12 mouse cellular contexts compared by ENCODE assay signal in the genomic region with DNA sequence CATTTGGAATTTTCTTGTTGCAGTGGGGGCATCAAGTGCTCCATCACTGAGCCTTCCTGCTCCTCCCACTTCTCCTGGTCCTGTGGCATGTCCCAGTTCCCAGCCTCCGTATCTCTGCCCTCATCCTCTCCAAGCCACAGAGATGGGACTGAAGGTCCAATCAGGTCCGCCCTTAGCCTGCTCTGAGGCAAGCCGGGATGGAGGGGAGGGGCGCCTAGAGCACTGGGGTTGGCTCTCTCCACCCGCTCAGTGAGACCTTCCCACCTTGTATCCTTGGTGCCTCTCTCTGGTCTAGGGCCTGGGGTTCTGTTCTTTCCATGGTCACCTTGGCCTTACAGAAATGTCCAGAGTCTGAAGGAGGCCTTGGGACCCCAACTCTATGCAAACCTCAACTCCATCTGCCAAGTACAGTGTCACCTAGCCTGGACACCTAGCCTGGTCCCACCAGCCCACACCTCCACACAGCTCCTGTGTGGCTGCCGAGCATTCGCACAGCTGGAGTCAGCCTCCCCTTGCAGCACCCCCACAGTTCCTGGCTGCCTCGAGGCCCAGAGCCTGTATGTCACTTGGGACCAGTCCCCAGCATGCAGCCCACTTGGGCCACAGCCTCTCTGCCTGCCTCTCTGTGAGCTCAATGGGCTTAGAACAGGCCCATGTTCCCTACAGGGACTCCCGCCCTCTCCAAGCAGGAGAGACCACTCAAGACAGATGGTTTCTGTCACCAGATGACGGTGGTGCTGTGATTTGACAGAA. TPM values are rescaled to one million over a fixed set of nuclear protein-coding genes. Genes with fewer than 3 reads are reported as not detected.
DNase-seq lines count a peak whose midpoint lies in the region; ATAC-seq and TF ChIP-seq lines count a peak whose summit lies in the region.
"Had no signal": no experiment of that assay in that cellular context is flagged by ENCODE, and none has a peak within 500 bp of the region (broad histone marks: within the 10 kb centered on the region; RNA-seq: fewer than 3 reads in every experiment).

No protein-coding gene starts in this region.

- intact Hi-C loops in gastrocnemius, adult 2 months (cut with DNase I), result no loop called here

- H3K27ac ChIP-seq in gastrocnemius, adult 2 months, result no peak overlapping the region
- no peak overlapping the region for H3K27ac ChIP-seq in layer of hippocampus, adult 2 months
- H3K27ac ChIP-seq: hindbrain, embryonic 15.5 days; liver, embryonic 13.5 days; midbrain, embryonic 10.5 days; neural tube, embryonic 12.5 days had no signal

- peak; percentile 15 for DNase-seq in gastrocnemius, adult 2 months
- DNase-seq in gastrocnemius, adult 18-20 months (ENCODE audit: low spot score), result no peak
- peak; percentile 1 for DNase-seq in layer of hippocampus, adult 9-11 months
- no peak for DNase-seq in layer of hippocampus, adult 2 months (ENCODE audit: low spot score in 2 of 2)
- DNase-seq in thymus, postnatal 4 days, result peak; percentile 6
- DNase-seq in thymus, postnatal 10 days (ENCODE audit: low spot score in 2 of 2), result no peak
- peak; percentile 14 to 56 for DNase-seq in urinary bladder, postnatal 4 days (ENCODE audit: low spot score in 2 of 2)
- DNase-seq: liver, embryonic 13.5 days had no signal

- H3K4me3 ChIP-seq in gastrocnemius, adult 2 months, result no peak overlapping the region
- H3K4me3 ChIP-seq in layer of hippocampus, adult 2 months, result no peak overlapping the region
- H3K4me3 ChIP-seq: hindbrain, embryonic 15.5 days; liver, embryonic 13.5 days; midbrain, embryonic 10.5 days; neural tube, embryonic 12.5 days had no signal

- no peak for TF ChIP-seq CTCF in gastrocnemius, adult 2 months (IDR thresholded peaks at IDR 0.05)
- no peak for TF ChIP-seq CTCF in layer of hippocampus, adult 2 months (conservative IDR thresholded peaks at IDR 0.05)

- no peak for ATAC-seq in erythroblast, adult 5-6 weeks (replicated peaks; ENCODE audit: low FRiP score, poor library complexity, severe bottlenecking)

RNA-seq across cellular contexts. Expression of a gene that starts 34.5 kb away (rescaled TPM):
- total RNA-seq in gastrocnemius, adult 2 months (2021), result 1 to 10 TPM; 1.7 to 5.2 TPM
- 1 to 10 TPM; 1.3 to 1.8 TPM for total RNA-seq in gastrocnemius, adult 18-20 months (2021)
- total RNA-seq in layer of hippocampus, adult 2 months (2021), result under 1 TPM; 0.72 to 0.81 TPM
- not detected in 2 replicates for total RNA-seq in erythroblast, adult 5-6 weeks (2015; ENCODE audit: low replicate concordance)
- total RNA-seq in erythroblast, adult 5-6 weeks (2017; ENCODE audit: low replicate concordance), result not detected in 2 replicates

Comparison
In these comparisons a context has a peak if more than half of its experiments do, and no peak if none do; other contexts are left out.
1. DNase-seq: peak in gastrocnemius, adult 2 months (single experiment), layer of hippocampus, adult 9-11 months (single experiment), thymus, postnatal 4 days (single experiment) and urinary bladder, postnatal 4 days (2 of 2); none in gastrocnemius, adult 18-20 months (single experiment), layer of hippocampus, adult 2 months (0 of 2) and thymus, postnatal 10 days (0 of 2).